Mouse (Mus musculus): ENCODE measurements around the gene Sult6b1. TPM values are rescaled to one million over a fixed set of nuclear protein-coding genes. Genes with fewer than 3 reads are reported as not detected.

Sult6b1 gene
- not detected in 2 replicates for polyA plus RNA-seq (2012; ENCODE audit: insufficient read depth, insufficient read length, missing spikeins)

GRCm38 (mm10) chr17:78906892-78907291 lies at the start of gene Sult6b1:
Gene Sult6b1, minus strand, starts transcription at chr17:78906992.
- Histone ChIP-seq H3K27ac (ENCODE audit: insufficient read depth, low read depth, low read length) (no peak within 1 kb of the TSS), H3K4me3 (ENCODE audit: insufficient read depth, low read length) (no peak within 1 kb of the TSS), H3K4me1 (ENCODE audit: control insufficient read depth, insufficient read depth, low read length) (0 out of 2 replicates have a peak, but pooled peaks cover 2% of the 10 kb centered on the region)
- TF ChIP-seq CTCF (IDR thresholded peaks at IDR 0.05; ENCODE audit: low read depth, low read length) (no peak), POLR2A (IDR thresholded peaks at IDR 0.05; ENCODE audit: borderline replicate concordance, low read depth, low read length) (no peak)

- no peak overlapping the region for H3K27ac ChIP-seq (ENCODE audit: insufficient read depth, low read depth, low read length)
- no peaks in the 10 kb centered on the region for H3K4me1 ChIP-seq (ENCODE audit: control insufficient read depth, insufficient read depth, low read length)
- H3K4me3 ChIP-seq (ENCODE audit: insufficient read depth, low read length): no peak overlapping the region
- TF ChIP-seq POLR2A (IDR thresholded peaks at IDR 0.05; ENCODE audit: borderline replicate concordance, low read depth, low read length) (no peak), CTCF (IDR thresholded peaks at IDR 0.05; ENCODE audit: low read depth, low read length) (no peak)
Measured at GRCm38 (mm10) chr17:78953240-78953639, 46.4 kb upstream of the Sult6b1 start.

DNA sequence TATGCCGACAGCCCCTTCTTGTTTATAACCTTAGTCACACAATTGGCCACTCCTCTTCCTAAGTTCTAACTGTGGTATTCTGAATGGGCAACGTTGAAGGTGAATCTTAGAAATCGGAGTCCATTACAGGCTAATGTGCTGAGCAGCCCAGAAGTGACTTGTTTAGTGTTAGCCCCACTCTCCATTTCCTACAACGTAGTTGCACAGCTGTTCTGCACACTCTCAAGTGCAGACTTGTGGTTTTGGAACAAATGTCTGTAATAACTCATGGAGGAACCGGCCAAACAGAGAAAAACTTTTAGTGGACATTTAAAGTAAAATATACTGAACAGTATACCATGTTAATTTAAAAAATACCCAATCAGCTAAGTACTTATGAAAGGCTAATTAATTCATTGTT lies 45.3 kb upstream of the Sult6b1 start:
- no peak overlapping the region for H3K27ac ChIP-seq (ENCODE audit: insufficient read depth, low read depth, low read length)
- H3K4me3 ChIP-seq (ENCODE audit: insufficient read depth, low read length): no peak overlapping the region
- no peak for TF ChIP-seq POLR2A (IDR thresholded peaks at IDR 0.05; ENCODE audit: borderline replicate concordance, low read depth, low read length)
- TF ChIP-seq CTCF (IDR thresholded peaks at IDR 0.05; ENCODE audit: low read depth, low read length): no peak
- H3K4me1 ChIP-seq (ENCODE audit: control insufficient read depth, insufficient read depth, low read length): no peaks in the 10 kb centered on the region

DNA sequence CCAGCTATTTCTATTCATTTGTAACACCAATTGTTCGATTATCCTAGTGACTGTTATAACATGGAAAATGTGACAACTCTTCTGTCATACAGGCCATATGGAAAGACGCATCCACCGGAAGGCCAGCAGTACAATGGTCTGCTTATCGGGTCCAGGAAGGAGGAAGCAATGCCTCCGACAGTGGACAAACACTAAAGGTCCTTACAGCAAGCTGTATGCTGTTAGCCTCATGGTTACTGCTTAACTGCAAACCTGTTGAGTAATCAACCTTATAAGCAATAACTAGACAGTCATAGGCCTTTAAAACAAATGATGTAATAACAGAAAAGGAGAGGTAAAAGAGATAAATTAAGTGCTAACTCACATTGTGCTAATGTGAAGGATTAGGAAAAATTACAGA lies 44.4 kb upstream of the Sult6b1 start:
- no peak overlapping the region for H3K4me3 ChIP-seq (ENCODE audit: insufficient read depth, low read length)

DNA sequence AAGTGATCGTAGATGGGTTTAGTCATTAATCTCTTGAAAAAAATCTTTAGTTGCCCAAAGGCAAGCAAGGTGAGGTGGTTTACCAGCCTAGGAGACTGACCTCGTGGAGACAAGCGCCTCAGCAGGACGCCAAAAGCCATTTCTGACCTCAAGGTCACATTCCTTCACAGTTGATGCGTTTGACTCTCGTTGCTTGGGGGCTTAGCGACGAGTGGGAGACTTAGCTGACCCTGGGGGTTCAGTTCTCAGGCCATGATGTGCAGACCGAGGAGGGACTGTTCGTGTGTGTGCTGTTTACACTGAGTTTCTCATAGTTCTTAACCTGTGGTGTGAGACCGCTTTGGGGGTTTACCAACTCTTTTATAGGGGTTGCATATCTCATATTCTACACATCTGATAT lies 35.8 kb upstream of the Sult6b1 start:
- Histone ChIP-seq H3K4me3 (ENCODE audit: insufficient read depth, low read length) (no peak overlapping the region), H3K4me1 (ENCODE audit: control insufficient read depth, insufficient read depth, low read length) (peaks cover 14% of the 10 kb centered on the region), H3K27ac (ENCODE audit: insufficient read depth, low read depth, low read length) (no peak overlapping the region)
- no peak for TF ChIP-seq POLR2A (IDR thresholded peaks at IDR 0.05; ENCODE audit: borderline replicate concordance, low read depth, low read length)
- TF ChIP-seq CTCF (IDR thresholded peaks at IDR 0.05; ENCODE audit: low read depth, low read length): no peak

More for the DNA sequence above, 44.4 kb upstream of the Sult6b1 start:
- Histone ChIP-seq H3K4me1 (ENCODE audit: control insufficient read depth, insufficient read depth, low read length) (no peaks in the 10 kb centered on the region), H3K27ac (ENCODE audit: insufficient read depth, low read depth, low read length) (no peak overlapping the region)
- TF ChIP-seq CTCF (IDR thresholded peaks at IDR 0.05; ENCODE audit: low read depth, low read length) (no peak), POLR2A (IDR thresholded peaks at IDR 0.05; ENCODE audit: borderline replicate concordance, low read depth, low read length) (no peak)

DNA sequence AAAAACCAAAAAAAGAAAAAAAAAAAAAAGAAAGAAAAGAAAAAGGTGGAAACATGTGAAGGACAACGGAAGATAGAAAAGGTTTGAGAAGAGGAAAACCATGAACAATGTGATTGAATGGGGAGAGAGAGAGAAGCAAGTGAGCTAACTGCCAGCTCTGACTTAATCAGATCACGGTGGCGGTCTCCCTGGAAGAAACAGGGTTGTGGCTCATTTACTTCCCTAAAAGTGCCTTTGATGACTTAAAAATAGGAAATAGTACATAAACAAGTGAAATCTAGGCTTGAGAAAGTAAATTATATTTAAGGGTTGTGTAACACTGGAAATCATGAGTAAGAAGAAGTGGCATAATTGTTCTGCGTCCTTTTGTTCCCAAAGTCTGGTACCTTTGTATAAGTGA lies 32.1 kb upstream of the Sult6b1 start:
- TF ChIP-seq CTCF (IDR thresholded peaks at IDR 0.05; ENCODE audit: low read depth, low read length) (no peak), POLR2A (IDR thresholded peaks at IDR 0.05; ENCODE audit: borderline replicate concordance, low read depth, low read length) (no peak)

DNA sequence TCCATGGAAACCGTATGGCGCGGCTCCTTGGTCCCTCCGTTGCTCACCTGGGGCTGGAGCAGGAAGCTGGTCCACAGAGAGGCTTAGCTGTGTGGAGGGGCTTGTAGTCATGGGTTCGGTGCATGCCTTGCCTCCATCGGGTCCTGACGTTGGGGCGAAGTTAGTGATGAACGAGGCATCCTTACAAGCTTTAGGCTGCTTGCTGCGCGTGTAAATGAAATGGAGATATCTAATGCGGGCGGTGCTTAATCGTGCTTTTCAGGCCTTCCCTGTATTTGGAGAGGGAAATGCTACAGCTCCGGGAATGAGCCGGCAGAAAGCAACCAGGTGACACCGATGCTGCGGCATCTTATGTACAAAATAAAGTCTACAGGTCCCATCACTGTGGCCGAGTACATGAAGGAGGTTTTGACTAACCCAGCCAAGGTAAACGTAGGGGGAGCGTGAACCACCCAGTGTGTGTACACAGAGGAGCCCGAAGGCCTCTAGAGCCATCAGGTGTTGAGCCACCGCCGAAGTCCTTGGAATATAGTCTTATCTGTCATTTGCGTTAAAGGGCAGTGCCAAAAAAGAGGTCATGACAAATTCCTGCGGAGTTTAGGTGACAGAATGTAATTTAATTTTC lies 30.5 kb upstream of the Sult6b1 start:
- H3K27ac ChIP-seq (ENCODE audit: insufficient read depth, low read depth, low read length): no peak overlapping the region
- TF ChIP-seq CTCF (IDR thresholded peaks at IDR 0.05; ENCODE audit: low read depth, low read length) (no peak), POLR2A (IDR thresholded peaks at IDR 0.05; ENCODE audit: borderline replicate concordance, low read depth, low read length) (no peak)
- peaks cover 29% of the 10 kb centered on the region for H3K4me1 ChIP-seq (ENCODE audit: control insufficient read depth, insufficient read depth, low read length)
- peak overlapping the region; percentile 89 for H3K4me3 ChIP-seq (ENCODE audit: insufficient read depth, low read length)

More for the DNA sequence above, 32.1 kb upstream of the Sult6b1 start:
- Histone ChIP-seq H3K4me1 (ENCODE audit: control insufficient read depth, insufficient read depth, low read length) (peaks cover 24% of the 10 kb centered on the region), H3K27ac (ENCODE audit: insufficient read depth, low read depth, low read length) (peak overlapping the region; percentile 71), H3K4me3 (ENCODE audit: insufficient read depth, low read length) (no peak overlapping the region)

DNA sequence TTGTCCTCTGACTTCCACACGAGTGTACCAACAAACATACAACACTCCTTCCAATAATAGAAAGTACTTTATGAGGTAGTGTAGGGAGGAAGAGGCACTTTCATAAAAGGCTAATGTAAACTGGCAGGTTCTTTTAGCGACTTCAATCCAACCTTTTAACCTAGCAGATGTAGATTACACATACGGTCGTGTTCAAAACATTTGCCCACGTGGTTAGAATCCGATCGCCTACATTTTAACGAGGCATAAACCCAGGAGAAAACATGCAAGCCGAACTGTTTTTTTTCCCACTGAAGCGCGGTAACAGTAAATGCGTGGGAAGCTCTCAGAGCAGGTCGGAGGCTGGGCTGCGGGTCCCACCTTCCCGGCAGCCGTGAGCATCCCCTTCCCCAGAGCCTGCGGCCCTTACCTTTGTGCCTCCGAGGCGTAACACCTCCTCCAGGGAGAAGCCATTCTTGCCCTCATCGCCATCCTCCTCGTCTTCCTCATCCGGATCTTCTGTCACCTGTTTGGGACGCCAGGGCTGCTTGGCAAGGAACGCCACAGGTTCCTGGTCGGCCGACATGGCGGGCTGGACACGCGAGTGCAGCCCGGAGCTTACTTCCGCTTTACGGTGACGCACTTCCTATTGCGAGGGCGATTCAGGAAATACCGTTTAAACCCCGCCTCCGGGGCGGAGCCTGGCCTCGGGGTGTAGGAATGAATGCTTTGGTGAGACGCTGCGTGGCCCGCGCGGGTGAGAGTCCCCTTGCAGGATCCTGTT lies 29.9 kb upstream of the Sult6b1 start, which contains the start of the genes Cebpz and Ndufaf7:
Gene Cebpz (minus strand): TSS at position 601 of the 763 bp plus-strand sequence.
Gene Ndufaf7 (plus strand): TSS at position 671 of the 763 bp plus-strand sequence.
- Histone ChIP-seq H3K4me1 (ENCODE audit: control insufficient read depth, insufficient read depth, low read length) (peaks cover 29% of the 10 kb centered on the region), H3K4me3 (ENCODE audit: insufficient read depth, low read length) (peak within 1 kb of the TSS; percentile 89), H3K27ac (ENCODE audit: insufficient read depth, low read depth, low read length) (peak within 1 kb of the TSS; percentile 31)
- TF ChIP-seq CTCF (IDR thresholded peaks at IDR 0.05; ENCODE audit: low read depth, low read length) (no peak), POLR2A (IDR thresholded peaks at IDR 0.05; ENCODE audit: borderline replicate concordance, low read depth, low read length) (no peak)

GRCm38 (mm10) chr17:78935857-78936256 lies 29.1 kb upstream of the Sult6b1 start:
- Histone ChIP-seq H3K4me3 (ENCODE audit: insufficient read depth, low read length) (peak overlapping the region; percentile 89), H3K4me1 (ENCODE audit: control insufficient read depth, insufficient read depth, low read length) (peaks cover 29% of the 10 kb centered on the region), H3K27ac (ENCODE audit: insufficient read depth, low read depth, low read length) (no peak overlapping the region; the same call in 1 of the 2 replicates)
- TF ChIP-seq POLR2A (IDR thresholded peaks at IDR 0.05; ENCODE audit: borderline replicate concordance, low read depth, low read length) (no peak), CTCF (IDR thresholded peaks at IDR 0.05; ENCODE audit: low read depth, low read length) (no peak)

DNA sequence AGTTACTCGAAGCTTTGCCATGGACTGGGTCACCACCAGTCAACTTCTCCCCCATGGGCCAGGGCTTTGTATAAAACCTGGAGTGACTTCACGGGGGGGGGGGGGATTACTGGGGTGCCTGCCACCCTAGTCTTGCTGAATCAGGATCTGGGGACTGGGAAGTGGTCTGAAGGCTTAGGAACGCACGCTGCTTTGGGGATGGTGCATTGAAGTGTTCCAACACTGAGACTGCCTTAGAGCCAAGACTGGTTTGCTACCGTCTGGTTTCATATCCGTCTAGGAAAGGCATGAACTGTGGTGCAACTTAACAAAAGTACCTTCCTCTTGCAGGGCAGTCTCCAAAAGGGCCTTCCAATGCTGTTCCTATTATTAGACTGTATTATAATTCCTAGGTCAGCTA lies 10.9 kb upstream of the Sult6b1 start:
- 0 out of 2 replicates have a peak overlapping the region, but pooled peaks have one; percentile 2 for H3K4me3 ChIP-seq (ENCODE audit: insufficient read depth, low read length)
- no peak for TF ChIP-seq CTCF (IDR thresholded peaks at IDR 0.05; ENCODE audit: low read depth, low read length)
- TF ChIP-seq POLR2A (IDR thresholded peaks at IDR 0.05; ENCODE audit: borderline replicate concordance, low read depth, low read length): no peak
- peak overlapping the region; percentile 44 for H3K27ac ChIP-seq (ENCODE audit: insufficient read depth, low read depth, low read length)
- H3K4me1 ChIP-seq (ENCODE audit: control insufficient read depth, insufficient read depth, low read length): peaks cover 12% of the 10 kb centered on the region
